Mouse (Mus musculus): ENCODE measurements around the gene Zfp454. TPM values are rescaled to one million over a fixed set of nuclear protein-coding genes. Genes with fewer than 3 reads are reported as not detected.

Gene Zfp454
- 5.1 and 5.2 TPM in 2 replicates for polyA plus RNA-seq (2015; fragmentation: Nextera tagmentation; extraction: Ambion mirVana)

DNA sequence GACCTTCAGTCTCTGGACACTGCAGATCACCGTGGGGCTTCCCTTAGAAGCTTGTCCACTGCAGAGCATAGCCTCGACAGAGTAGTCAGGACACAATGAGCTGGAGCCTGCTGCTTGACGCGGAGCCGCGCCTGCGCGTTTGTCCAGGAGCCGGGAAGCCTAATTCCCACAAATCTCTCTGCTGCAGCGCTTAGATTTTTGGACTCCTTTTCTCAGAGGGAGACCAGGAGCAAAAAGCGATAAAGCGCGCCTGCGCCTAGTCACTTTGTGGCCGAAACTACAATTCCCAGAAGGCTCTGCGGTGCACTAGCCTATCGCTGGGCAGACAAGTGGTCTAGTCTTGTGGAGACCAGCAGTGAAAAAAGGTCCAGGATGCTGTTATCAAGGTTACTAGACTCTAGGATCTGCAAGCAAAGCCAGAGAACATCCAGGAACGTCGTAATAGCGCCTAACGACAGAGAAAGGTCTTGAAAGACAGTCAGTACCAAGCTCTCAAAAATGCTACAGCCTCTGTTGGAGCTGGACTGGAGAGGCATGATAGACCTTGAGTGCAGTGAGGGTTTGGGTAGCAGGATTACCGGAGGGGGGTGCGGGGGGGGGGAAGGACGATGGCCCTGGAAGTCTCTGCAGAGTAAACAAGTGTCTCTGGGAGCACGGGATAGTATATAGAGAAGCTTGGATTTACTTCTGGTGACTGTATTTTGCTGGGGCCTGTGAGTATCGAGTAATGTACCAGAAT is at the start of gene Zfp454:
Gene Zfp454, minus strand, starts transcription at position 262 of the 739 bp plus-strand sequence.
- Histone ChIP-seq H3K4me1 (replicated peaks) (peaks cover 5% of the 10 kb centered on the region; the same call in 1 of the 2 replicates), H3K4me3 (replicated peaks) (peak within 1 kb of the TSS; percentile 43), H3K27me3 (replicated peaks) (no peaks in the 10 kb centered on the region), H3K27ac (peak within 1 kb of the TSS; percentile 42; the same call in 1 of the 2 replicates), H3K9me3 (no peaks in the 10 kb centered on the region; the same call in 1 of the 2 replicates), H3K36me3 (no peaks in the 10 kb centered on the region), H3K4me2 (replicated peaks) (peak within 1 kb of the TSS; percentile 76), H3K9ac (peak within 1 kb of the TSS; percentile 57)
- ATAC-seq, result peak; percentile 97
- WGBS, result 5% methylated on average over 26 of the region's 26 CpGs

DNA sequence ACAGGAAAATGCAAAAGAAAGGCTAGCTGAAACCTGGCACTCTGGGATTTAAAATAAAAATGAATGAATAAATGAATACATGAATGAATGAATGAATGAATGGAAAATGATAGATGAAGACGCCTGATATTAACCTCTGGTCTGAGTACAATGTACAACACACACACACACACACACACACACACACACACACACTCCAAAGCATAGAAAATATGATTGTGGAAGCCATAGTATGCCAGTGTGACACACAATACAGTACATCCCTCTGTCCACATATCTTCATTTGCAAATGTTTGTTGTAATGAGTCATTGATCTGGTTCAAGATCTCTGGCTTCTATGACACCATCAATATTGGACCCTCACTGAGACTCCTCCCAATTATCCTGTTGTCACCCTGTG is 44.6 kb upstream of the Zfp454 start:
- no peaks in the 10 kb centered on the region; the same call in 1 of the 2 replicates for H3K27me3 ChIP-seq (replicated peaks)
- no peaks in the 10 kb centered on the region for H3K36me3 ChIP-seq
- H3K4me3 ChIP-seq (replicated peaks), result no peak overlapping the region
- no peak overlapping the region for H3K9ac ChIP-seq
- no peaks in the 10 kb centered on the region for H3K4me1 ChIP-seq (replicated peaks)
- 0 out of 2 replicates have a peak overlapping the region, but pooled peaks have one; percentile 94 for H3K4me2 ChIP-seq (replicated peaks)
- H3K9me3 ChIP-seq, result no peaks in the 10 kb centered on the region
- ATAC-seq, result 0 out of 2 replicates have a peak, but pooled peaks have one; percentile 31
- H3K27ac ChIP-seq, result no peak overlapping the region
- WGBS, result 86% methylated on average over 1 of the region's 1 CpGs

DNA sequence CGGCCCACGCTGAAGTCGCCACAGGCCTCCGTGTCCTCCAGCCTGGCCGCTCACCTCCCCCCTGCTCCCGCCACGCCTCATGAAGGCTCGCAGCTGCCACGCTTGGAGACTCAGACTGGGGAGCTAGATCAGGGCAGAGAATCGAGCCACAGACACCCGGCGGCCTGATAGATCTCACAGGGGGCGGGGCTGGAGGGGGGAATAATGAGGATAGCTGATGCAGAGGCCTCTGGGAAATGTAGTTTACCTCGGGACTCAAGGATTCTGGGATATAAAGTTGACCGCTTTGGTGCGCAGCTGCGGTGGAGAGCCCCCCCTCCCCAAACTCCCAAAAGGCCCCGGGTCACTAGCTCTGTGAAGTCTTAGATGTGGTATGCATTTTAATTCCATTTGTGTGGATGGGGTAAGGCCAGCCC is 44.0 kb upstream of the Zfp454 start, which contains the start of gene Zfp354b:
Gene Zfp354b, minus strand, starts transcription at position 183 of the 416 bp plus-strand sequence.
- peak within 1 kb of the TSS; percentile 71 for H3K4me3 ChIP-seq (replicated peaks)
- H3K36me3 ChIP-seq, result no peaks in the 10 kb centered on the region
- H3K9ac ChIP-seq, result peak within 1 kb of the TSS; percentile 70
- no peaks in the 10 kb centered on the region; the same call in 1 of the 2 replicates for H3K27me3 ChIP-seq (replicated peaks)
- ATAC-seq, result peak; percentile 96
- WGBS, result under 1% methylated on average over 18 of the region's 18 CpGs
- no peaks in the 10 kb centered on the region for H3K4me1 ChIP-seq (replicated peaks)
- peak within 1 kb of the TSS; percentile 94 for H3K4me2 ChIP-seq (replicated peaks)
- H3K9me3 ChIP-seq, result no peaks in the 10 kb centered on the region
- 0 out of 2 replicates have a peak within 1 kb of the TSS, but pooled peaks have one; percentile 17 for H3K27ac ChIP-seq

DNA sequence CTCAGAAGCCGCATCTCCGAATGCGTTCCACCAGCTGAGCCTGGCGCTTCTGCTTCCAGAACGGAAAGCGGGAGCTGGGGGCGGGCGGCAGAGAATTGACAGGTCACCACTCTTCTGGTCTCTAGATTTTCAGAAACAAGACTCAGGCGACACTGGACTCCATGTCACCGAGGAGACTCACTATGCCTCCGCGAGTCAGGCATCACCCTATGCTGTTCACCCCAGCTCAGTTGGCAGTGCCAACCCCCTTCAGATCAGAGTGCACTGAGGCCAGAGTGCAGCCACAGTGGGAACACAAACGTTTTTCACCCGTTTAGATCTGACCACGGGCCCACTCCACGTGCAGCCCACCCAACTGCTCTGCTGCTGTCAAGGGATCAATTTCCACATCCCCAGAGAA is 43.6 kb upstream of the Zfp454 start:
- Histone ChIP-seq H3K36me3 (no peaks in the 10 kb centered on the region), H3K27ac (0 out of 2 replicates have a peak overlapping the region, but pooled peaks have one; percentile 17), H3K4me3 (replicated peaks) (peak overlapping the region; percentile 71), H3K27me3 (replicated peaks) (no peaks in the 10 kb centered on the region; the same call in 1 of the 2 replicates), H3K4me1 (replicated peaks) (no peaks in the 10 kb centered on the region), H3K9ac (peak overlapping the region; percentile 70), H3K9me3 (no peaks in the 10 kb centered on the region), H3K4me2 (replicated peaks) (peak overlapping the region; percentile 94)
- ATAC-seq, result peak; percentile 69
- 2% methylated on average over 16 of the region's 16 CpGs for WGBS

DNA sequence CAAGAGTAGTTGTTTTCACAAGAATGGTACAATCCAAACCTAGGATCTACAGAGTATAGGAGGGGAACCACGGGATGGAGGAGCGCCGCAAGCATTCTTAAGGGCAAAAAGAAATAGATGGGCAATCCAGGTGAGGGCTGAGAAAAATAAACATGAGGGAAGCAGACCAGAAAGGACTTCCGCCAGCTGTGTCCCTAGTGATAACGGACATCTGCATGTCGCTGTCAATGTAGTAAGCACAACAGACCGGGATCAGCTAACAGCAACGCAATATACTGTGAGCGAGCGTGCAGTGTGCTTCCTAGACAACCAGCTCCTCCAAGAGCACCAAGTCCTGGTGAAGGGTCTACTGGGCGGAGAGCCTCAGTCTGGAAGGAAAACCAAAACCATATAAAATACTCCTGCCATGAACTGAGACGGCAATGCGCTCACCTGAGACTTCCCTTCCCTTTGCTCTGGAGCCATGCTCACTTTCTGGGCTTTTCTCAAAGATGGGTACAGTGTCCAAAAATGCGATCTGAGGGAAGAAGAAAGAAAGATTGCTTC is 43.1 kb upstream of the Zfp454 start:
- Histone ChIP-seq H3K4me1 (replicated peaks) (no peaks in the 10 kb centered on the region), H3K4me2 (replicated peaks) (peak overlapping the region; percentile 94), H3K27me3 (replicated peaks) (no peaks in the 10 kb centered on the region; the same call in 1 of the 2 replicates), H3K27ac (no peak overlapping the region), H3K9ac (peak overlapping the region; percentile 70), H3K36me3 (no peaks in the 10 kb centered on the region), H3K4me3 (replicated peaks) (peak overlapping the region; percentile 71), H3K9me3 (no peaks in the 10 kb centered on the region)
- ATAC-seq, result no peak
- 15% methylated on average over 14 of the region's 14 CpGs for WGBS

DNA sequence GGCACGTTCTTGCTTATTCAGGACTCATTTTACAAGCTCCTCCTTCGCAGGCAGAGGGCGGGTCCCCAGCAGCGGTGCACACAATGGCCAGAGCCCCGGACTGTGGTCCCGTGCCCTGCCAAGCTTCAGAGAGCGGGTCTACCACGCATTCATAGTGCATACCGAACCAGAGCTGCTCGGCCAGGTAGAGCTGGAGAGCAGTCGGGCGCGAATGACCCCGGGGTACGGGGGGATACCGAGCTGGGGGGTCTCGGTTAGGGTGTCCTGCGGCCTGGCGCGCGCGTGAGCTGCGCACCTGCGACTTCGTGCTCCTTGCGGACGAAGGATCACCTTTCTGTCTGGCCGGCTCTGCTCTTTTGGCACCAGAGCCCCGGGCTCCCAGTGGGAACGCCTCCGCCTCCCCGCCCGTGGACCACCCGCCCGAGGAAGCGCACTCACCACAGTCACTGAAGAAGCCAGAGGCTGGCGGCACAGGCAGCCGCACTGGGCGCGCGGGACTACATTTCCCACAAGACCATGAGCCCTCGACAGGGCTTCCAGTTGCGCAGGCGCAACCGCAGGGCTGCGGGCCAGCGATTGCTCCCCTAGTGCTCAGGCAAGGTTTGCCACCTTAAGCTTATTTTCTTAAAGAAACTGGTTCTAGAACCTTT is 28.3 kb upstream of the Zfp454 start, which contains the start of gene Zfp2:
Gene Zfp2, minus strand, starts transcription at position 495 of the 650 bp plus-strand sequence.
- H3K9me3 ChIP-seq, result no peaks in the 10 kb centered on the region
- peaks cover 10% of the 10 kb centered on the region; the same call in 1 of the 2 replicates for H3K36me3 ChIP-seq
- peak within 1 kb of the TSS; percentile 64 for H3K4me2 ChIP-seq (replicated peaks)
- ATAC-seq, result peak; percentile 99
- no peaks in the 10 kb centered on the region for H3K4me1 ChIP-seq (replicated peaks)
- H3K27me3 ChIP-seq (replicated peaks), result no peaks in the 10 kb centered on the region
- WGBS, result under 1% methylated on average over 47 of the region's 47 CpGs
- H3K27ac ChIP-seq, result peak within 1 kb of the TSS; percentile 60; the same call in 1 of the 2 replicates
- H3K9ac ChIP-seq, result peak within 1 kb of the TSS; percentile 91
- peak within 1 kb of the TSS; percentile 88 for H3K4me3 ChIP-seq (replicated peaks)

DNA sequence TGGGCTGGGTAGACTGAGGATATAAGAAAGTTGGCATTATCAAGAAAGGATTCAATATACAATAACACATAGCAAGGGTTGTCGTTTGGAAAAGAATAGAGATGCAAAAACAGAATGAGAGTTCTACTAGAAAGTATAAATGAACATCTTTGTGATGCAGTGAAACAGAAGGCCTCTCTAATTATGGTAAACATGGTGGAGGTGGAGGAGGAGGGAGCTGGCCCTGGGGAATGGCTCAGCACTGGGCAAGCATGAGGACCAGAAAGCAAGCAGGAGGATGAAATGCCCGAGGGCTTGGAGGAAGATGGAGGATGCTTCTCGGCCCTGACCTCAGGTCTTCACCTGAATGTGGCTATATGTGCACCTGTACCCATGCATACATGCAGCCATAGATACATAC is 27.0 kb upstream of the Zfp454 start:
- WGBS, result 90% methylated on average over 3 of the region's 3 CpGs

DNA sequence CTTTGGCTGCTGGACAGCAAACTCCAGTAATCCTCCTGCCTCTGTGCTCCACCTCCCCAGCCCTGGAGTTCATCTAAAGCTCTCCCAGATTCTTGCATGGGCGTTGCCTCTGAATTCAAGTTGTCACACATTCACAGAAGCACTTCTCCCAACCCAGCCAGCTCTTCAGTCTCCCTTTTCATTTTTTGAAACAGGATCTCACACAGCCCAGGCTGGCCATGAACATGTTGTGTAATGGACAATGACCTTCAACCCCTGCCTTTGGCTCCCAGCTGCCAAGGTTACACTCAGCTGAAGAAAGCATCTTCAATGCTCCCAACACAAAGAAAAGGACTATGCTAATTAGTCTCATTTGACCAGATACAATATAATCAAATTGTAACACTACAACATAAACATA is 25.9 kb upstream of the Zfp454 start:
- Histone ChIP-seq H3K27ac (no peak overlapping the region), H3K4me3 (replicated peaks) (no peak overlapping the region), H3K27me3 (replicated peaks) (no peaks in the 10 kb centered on the region), H3K9me3 (no peaks in the 10 kb centered on the region), H3K4me1 (replicated peaks) (no peaks in the 10 kb centered on the region), H3K36me3 (peaks cover 29% of the 10 kb centered on the region), H3K4me2 (replicated peaks) (no peak overlapping the region), H3K9ac (no peak overlapping the region)
- ATAC-seq, result no peak
- WGBS, result 83% methylated on average over 1 of the region's 1 CpGs

More for the DNA sequence above, 27.0 kb upstream of the Zfp454 start:
- Histone ChIP-seq H3K9ac (no peak overlapping the region), H3K4me1 (replicated peaks) (no peaks in the 10 kb centered on the region), H3K9me3 (no peaks in the 10 kb centered on the region), H3K27me3 (replicated peaks) (no peaks in the 10 kb centered on the region), H3K36me3 (peaks cover 22% of the 10 kb centered on the region), H3K4me3 (replicated peaks) (no peak overlapping the region), H3K27ac (no peak overlapping the region), H3K4me2 (replicated peaks) (no peak overlapping the region)
- ATAC-seq, result no peak

DNA sequence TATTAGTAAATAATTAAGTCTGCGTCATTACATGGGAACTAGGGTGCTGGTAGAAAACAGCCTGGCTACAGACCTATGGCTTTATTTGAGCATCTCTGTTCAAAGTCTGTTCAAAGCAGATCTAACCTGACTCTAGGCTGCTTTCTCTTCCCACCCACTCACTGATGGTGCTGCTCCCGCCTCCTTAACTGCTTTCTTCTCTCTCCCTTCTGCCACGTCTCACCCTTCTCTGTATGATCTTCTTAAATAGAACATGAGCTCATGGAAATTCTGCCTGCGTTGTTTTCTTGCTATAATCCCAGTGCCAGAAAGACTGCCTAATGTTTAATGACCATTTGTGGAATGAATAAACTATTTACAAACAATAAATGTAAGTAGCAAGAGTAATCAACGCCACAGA is 20.7 kb upstream of the Zfp454 start:
- Histone ChIP-seq H3K4me2 (replicated peaks) (no peak overlapping the region), H3K9me3 (no peaks in the 10 kb centered on the region; the same call in 1 of the 2 replicates), H3K4me1 (replicated peaks) (no peaks in the 10 kb centered on the region), H3K9ac (no peak overlapping the region), H3K36me3 (peaks cover 66% of the 10 kb centered on the region), H3K4me3 (replicated peaks) (no peak overlapping the region), H3K27me3 (replicated peaks) (no peaks in the 10 kb centered on the region), H3K27ac (no peak overlapping the region)
- no peak for ATAC-seq
- 89% methylated on average over 5 of the region's 5 CpGs for WGBS

DNA sequence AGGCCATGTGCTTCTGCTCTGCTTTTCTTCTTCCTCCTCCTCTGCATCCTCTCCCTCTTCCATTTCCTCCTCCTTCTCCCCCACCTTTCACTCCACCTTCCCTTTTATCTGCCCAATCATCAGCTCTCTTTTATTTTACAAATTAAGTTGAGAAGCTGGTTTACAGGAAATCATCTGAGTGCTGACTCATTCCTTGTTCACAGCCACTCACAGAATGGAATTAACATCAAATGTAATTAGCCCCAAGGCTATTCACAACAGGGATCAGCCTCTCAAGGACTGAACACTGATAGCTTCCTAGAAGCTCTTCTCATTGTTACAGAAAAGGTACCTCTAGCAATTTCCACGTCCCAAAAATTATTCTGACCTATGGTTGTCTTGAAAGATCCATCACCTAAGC is 9.9 kb upstream of the Zfp454 start:
- Histone ChIP-seq H3K27ac (no peak overlapping the region), H3K36me3 (peaks cover 24% of the 10 kb centered on the region), H3K9ac (no peak overlapping the region), H3K4me3 (replicated peaks) (no peak overlapping the region), H3K4me2 (replicated peaks) (no peak overlapping the region), H3K9me3 (peaks cover 17% of the 10 kb centered on the region), H3K4me1 (replicated peaks) (no peaks in the 10 kb centered on the region), H3K27me3 (replicated peaks) (no peaks in the 10 kb centered on the region)
- 74% methylated on average over 1 of the region's 1 CpGs for WGBS
- no peak for ATAC-seq

DNA sequence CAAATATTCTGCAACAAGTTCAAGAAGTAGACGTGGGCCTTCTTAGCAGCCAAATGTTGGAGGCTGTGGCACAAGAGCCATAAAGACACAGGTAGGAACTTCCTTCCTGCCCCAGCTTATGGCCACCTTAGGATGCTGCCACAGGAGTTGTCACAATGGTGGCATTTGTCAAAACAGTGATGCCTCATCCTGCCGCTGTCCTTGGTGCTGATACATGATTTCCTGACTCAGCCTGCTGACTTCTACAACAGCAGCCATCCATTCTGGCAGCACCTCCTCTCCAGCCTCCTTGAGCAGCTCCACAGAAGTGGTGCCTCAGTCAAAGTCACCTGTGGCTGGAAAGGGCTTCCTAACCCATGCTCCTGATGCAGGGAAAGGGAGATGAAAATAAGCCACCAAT is 5.0 kb upstream of the Zfp454 start:
- H3K4me3 ChIP-seq (replicated peaks), result no peak overlapping the region
- no peaks in the 10 kb centered on the region for H3K27me3 ChIP-seq (replicated peaks)
- H3K27ac ChIP-seq, result no peak overlapping the region
- no peaks in the 10 kb centered on the region for H3K36me3 ChIP-seq
- no peak overlapping the region for H3K9ac ChIP-seq
- H3K4me2 ChIP-seq (replicated peaks), result no peak overlapping the region
- ATAC-seq, result no peak
- WGBS, result 43% methylated on average over 2 of the region's 2 CpGs
- H3K4me1 ChIP-seq (replicated peaks), result no peaks in the 10 kb centered on the region
- H3K9me3 ChIP-seq, result no peaks in the 10 kb centered on the region; the same call in 1 of the 2 replicates

DNA sequence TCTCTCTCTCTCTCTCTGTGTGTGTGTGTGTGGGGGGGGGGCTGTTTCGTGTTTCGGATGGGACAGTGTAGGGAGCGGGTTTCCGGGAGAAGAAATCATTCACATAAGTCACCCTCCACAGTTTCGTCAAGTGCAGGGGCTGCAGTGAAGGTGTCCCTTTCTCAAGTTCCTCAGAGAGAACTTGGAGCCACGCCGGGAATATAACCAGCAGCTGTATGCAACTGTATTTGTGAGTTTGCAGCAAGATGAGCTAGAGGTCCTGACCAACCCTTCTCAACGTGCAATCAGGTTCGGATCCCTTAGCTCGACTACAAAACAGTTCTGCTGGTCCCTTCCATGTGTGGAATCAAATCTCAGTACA is 538 bp downstream of the Zfp454 start:
- peak; percentile 37; the same call in 1 of the 2 replicates for ATAC-seq

More for the DNA sequence above, 538 bp downstream of the Zfp454 start:
- Histone ChIP-seq H3K4me1 (replicated peaks) (peaks cover 5% of the 10 kb centered on the region; the same call in 1 of the 2 replicates), H3K4me2 (replicated peaks) (peak overlapping the region; percentile 76), H3K36me3 (no peaks in the 10 kb centered on the region), H3K9me3 (no peaks in the 10 kb centered on the region; the same call in 1 of the 2 replicates), H3K27ac (peak overlapping the region; percentile 42; the same call in 1 of the 2 replicates), H3K9ac (peak overlapping the region; percentile 57), H3K4me3 (replicated peaks) (peak overlapping the region; percentile 43), H3K27me3 (replicated peaks) (no peaks in the 10 kb centered on the region)
- WGBS, result 10% methylated on average over 10 of the region's 10 CpGs
